Mouse (Mus musculus) heart, embryonic 10.5 days (tissue): Measurements from ENCODE around the gene Hes5. TPM values are rescaled to one million over a fixed set of nuclear protein-coding genes. Genes with fewer than 3 reads are reported as not detected.

ENCODE experiments used
- DNase-seq: peaks from one replicate; pipeline ENCODE4 v3.0.0-alpha.2; 2017; ENCODE audit warnings: low spot score
- H3K27ac ChIP-seq: fragments of 300-500 bp; sonication (generic); 2 replicates; pipeline ENCODE4 v1.5.1; 2016; ENCODE audit warnings: mild to moderate bottlenecking
- H3K27me3 ChIP-seq: fragments of 300-500 bp; sonication (generic); 2 replicates; pipeline ENCODE4 v1.6.1; 2016; ENCODE audit warnings: mild to moderate bottlenecking; ENCODE audit not compliant: poor library complexity, insufficient read depth, severe bottlenecking
- H3K36me3 ChIP-seq: fragments of 300-500 bp; sonication (generic); 2 replicates; pipeline ENCODE4 v1.6.1; 2016; ENCODE audit warnings: mild to moderate bottlenecking, moderate library complexity
- H3K4me1 ChIP-seq: fragments of 300-500 bp; sonication (generic); 2 replicates; pipeline ENCODE4 v1.6.1; 2016; ENCODE audit warnings: mild to moderate bottlenecking
- H3K4me3 ChIP-seq: fragments of 300-500 bp; sonication (generic); 2 replicates; pipeline ENCODE4 v1.5.1; 2016; ENCODE audit warnings: mild to moderate bottlenecking, moderate library complexity
- H3K9me3 ChIP-seq: fragments of 300-500 bp; sonication (generic); 2 replicates; pipeline ENCODE4 v1.6.1; 2016; ENCODE audit warnings: mild to moderate bottlenecking, moderate library complexity
- WGBS: fragments of 180-500 bp; shearing (Covaris S2); methylation state at CpG from one replicate; pipeline ENCODE4 v1.1.7; 2016; 5-methylcytosine and 5-hydroxymethylcytosine counted together
- polyA plus RNA-seq: library from polyadenylated mRNA; unstranded; fragments of >200 nt; fragmentation: Nextera tagmentation; extraction: Ambion mirVana; gene quantifications from 2 replicates; pipeline ENCODE4 v1.2.1, GENCODE M21; 2016

Hes5 gene
- polyA plus RNA-seq, 1 experiment from 2014 or later = 0.26 TPM

GRCm38 (mm10) chr4:154928395-154929087 lies 32.2 kb upstream of the Hes5 start, which contains the start of gene Tnfrsf14:
Tnfrsf14 (minus strand) TSS chr4:154928563.
- peak within 1 kb of the TSS; percentile 85 for H3K27ac ChIP-seq
- peaks cover 24% of the 10 kb centered on the region for H3K4me1 ChIP-seq
- 15% methylated on average over 12 of the region's 12 CpGs for WGBS
- no peaks in the 10 kb centered on the region for H3K9me3 ChIP-seq
- peak; percentile 86 for DNase-seq
- H3K4me3 ChIP-seq = peak within 1 kb of the TSS; percentile 42
- H3K27me3 ChIP-seq = 0 out of 2 replicates have a peak, but pooled peaks cover 14% of the 10 kb centered on the region
- no peaks in the 10 kb centered on the region for H3K36me3 ChIP-seq

GRCm38 (mm10) chr4:154929088-154929660 lies 31.5 kb upstream of the Hes5 start:
- H3K9me3 ChIP-seq = no peaks in the 10 kb centered on the region
- no peaks in the 10 kb centered on the region for H3K36me3 ChIP-seq
- peaks cover 25% of the 10 kb centered on the region for H3K4me1 ChIP-seq
- no peak for DNase-seq
- H3K4me3 ChIP-seq = no peak overlapping the region
- peak overlapping the region; percentile 85 for H3K27ac ChIP-seq
- WGBS = 74% methylated on average over 12 of the region's 12 CpGs
- H3K27me3 ChIP-seq = 0 out of 2 replicates have a peak, but pooled peaks cover 20% of the 10 kb centered on the region

- no peaks in the 10 kb centered on the region for H3K9me3 ChIP-seq
- 45% methylated on average over 13 of the region's 13 CpGs for WGBS
- no peak overlapping the region for H3K27ac ChIP-seq
- H3K27me3 ChIP-seq = peaks cover 21% of the 10 kb centered on the region; the same call in 1 of the 2 replicates
- no peak overlapping the region for H3K4me3 ChIP-seq
- no peaks in the 10 kb centered on the region for H3K36me3 ChIP-seq
- no peak for DNase-seq
- peaks cover 10% of the 10 kb centered on the region for H3K4me1 ChIP-seq
Observed at GRCm38 (mm10) chr4:154933306-154933907, 27.3 kb upstream of the Hes5 start.

DNA sequence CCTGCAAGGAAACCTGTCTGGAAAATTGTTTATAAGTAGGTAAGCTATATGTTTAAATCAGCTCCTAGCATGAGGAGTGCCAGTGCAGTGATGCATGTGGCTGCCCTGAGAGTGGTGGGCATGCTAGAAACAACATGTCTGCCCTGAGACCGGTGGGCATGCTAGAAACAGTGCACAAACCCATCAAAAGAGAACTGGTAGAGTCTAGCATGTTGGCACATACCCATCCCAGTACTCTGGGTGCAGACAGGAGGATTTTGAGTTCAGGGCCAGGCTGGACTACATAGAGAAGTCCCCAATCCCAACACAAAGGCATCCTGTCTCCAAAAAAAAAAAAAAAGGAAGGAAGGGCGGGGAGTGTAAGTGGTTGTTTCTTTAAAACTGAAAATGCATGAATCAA lies 25.9 kb upstream of the Hes5 start:
- no peak overlapping the region for H3K4me3 ChIP-seq
- WGBS = 72% methylated on average over 2 of the region's 2 CpGs
- H3K27ac ChIP-seq = no peak overlapping the region
- no peaks in the 10 kb centered on the region for H3K36me3 ChIP-seq
- H3K27me3 ChIP-seq = peaks cover 15% of the 10 kb centered on the region; the same call in 1 of the 2 replicates
- DNase-seq = no peak
- H3K9me3 ChIP-seq = no peaks in the 10 kb centered on the region
- 0 out of 2 replicates have a peak, but pooled peaks cover 3% of the 10 kb centered on the region for H3K4me1 ChIP-seq

GRCm38 (mm10) chr4:154935788-154936187 lies 24.9 kb upstream of the Hes5 start:
- 71% methylated on average over 7 of the region's 7 CpGs for WGBS
- 0 out of 2 replicates have a peak, but pooled peaks cover 3% of the 10 kb centered on the region for H3K4me1 ChIP-seq
- peaks cover 15% of the 10 kb centered on the region; the same call in 1 of the 2 replicates for H3K27me3 ChIP-seq
- H3K27ac ChIP-seq = no peak overlapping the region
- DNase-seq = no peak
- no peaks in the 10 kb centered on the region for H3K36me3 ChIP-seq
- H3K4me3 ChIP-seq = no peak overlapping the region
- H3K9me3 ChIP-seq = no peaks in the 10 kb centered on the region

GRCm38 (mm10) chr4:154936542-154937255 lies 24.0 kb upstream of the Hes5 start:
- Histone ChIP-seq H3K4me1 (0 out of 2 replicates have a peak, but pooled peaks cover 3% of the 10 kb centered on the region), H3K27ac (no peak overlapping the region)

DNA sequence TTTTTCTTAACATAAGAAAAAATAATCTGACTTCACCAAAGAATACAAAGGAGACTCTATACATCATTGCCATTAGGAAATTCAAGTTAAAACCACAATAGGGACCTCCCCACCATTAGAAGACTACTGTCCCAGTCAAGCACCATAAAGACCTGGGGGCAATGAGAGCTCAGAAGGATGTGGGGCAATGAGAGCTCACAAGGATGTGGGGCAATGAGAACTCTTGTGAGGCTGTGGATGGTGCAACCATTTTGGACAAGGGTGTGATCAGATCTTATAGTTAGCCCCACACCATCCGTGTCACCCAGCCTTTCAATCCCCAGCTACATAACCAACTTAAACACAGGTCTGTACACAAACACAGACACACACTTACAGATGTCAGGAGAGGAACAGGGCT lies 23.0 kb upstream of the Hes5 start:
- Histone ChIP-seq H3K4me1 (0 out of 2 replicates have a peak, but pooled peaks cover 3% of the 10 kb centered on the region), H3K27me3 (peaks cover 15% of the 10 kb centered on the region; the same call in 1 of the 2 replicates), H3K4me3 (no peak overlapping the region), H3K36me3 (no peaks in the 10 kb centered on the region), H3K27ac (no peak overlapping the region), H3K9me3 (no peaks in the 10 kb centered on the region)
- WGBS = 83% methylated on average over 1 of the region's 1 CpGs
- no peak for DNase-seq

More at GRCm38 (mm10) chr4:154936542-154937255, 24.0 kb upstream of the Hes5 start:
- Histone ChIP-seq H3K27me3 (peaks cover 15% of the 10 kb centered on the region; the same call in 1 of the 2 replicates), H3K36me3 (no peaks in the 10 kb centered on the region), H3K4me3 (no peak overlapping the region), H3K9me3 (no peaks in the 10 kb centered on the region)
- DNase-seq = no peak
- WGBS = 58% methylated on average over 8 of the region's 8 CpGs

GRCm38 (mm10) chr4:154940156-154940555 lies 20.6 kb upstream of the Hes5 start:
- DNase-seq = no peak
- Histone ChIP-seq H3K27me3 (peaks cover 5% of the 10 kb centered on the region; the same call in 1 of the 2 replicates), H3K36me3 (no peaks in the 10 kb centered on the region), H3K27ac (no peak overlapping the region), H3K9me3 (no peaks in the 10 kb centered on the region), H3K4me1 (peaks cover 11% of the 10 kb centered on the region; the same call in 1 of the 2 replicates), H3K4me3 (no peak overlapping the region)
- WGBS = 84% methylated on average over 2 of the region's 2 CpGs

DNA sequence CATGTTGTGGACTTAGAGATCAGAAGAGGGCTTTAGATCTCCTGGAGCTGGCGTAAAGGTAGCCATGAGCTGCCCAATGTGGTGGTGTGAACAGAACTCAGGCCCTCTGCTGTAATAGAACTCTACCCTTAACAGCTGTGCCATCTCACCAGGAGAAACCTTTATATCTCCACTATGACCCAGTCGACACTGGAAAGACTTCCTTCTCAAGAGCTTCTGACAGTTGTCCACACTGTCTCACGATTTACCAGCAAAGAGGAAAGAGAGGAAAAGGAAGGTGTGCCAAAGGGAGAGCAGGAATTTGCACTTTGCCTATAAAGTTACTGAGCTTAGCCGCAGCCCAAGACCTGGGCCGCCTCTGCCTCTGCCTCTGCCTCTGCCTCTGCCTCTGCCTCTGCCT lies 18.9 kb upstream of the Hes5 start:
- 74% methylated on average over 5 of the region's 5 CpGs for WGBS
- DNase-seq = no peak

GRCm38 (mm10) chr4:154942632-154943322 lies 17.9 kb upstream of the Hes5 start:
- 80% methylated on average over 10 of the region's 10 CpGs for WGBS

More for the DNA sequence above, 18.9 kb upstream of the Hes5 start:
- no peaks in the 10 kb centered on the region for H3K9me3 ChIP-seq
- H3K4me1 ChIP-seq = peaks cover 22% of the 10 kb centered on the region
- no peak overlapping the region for H3K4me3 ChIP-seq
- H3K36me3 ChIP-seq = no peaks in the 10 kb centered on the region
- no peak overlapping the region for H3K27ac ChIP-seq
- no peaks in the 10 kb centered on the region; the same call in 1 of the 2 replicates for H3K27me3 ChIP-seq

DNA sequence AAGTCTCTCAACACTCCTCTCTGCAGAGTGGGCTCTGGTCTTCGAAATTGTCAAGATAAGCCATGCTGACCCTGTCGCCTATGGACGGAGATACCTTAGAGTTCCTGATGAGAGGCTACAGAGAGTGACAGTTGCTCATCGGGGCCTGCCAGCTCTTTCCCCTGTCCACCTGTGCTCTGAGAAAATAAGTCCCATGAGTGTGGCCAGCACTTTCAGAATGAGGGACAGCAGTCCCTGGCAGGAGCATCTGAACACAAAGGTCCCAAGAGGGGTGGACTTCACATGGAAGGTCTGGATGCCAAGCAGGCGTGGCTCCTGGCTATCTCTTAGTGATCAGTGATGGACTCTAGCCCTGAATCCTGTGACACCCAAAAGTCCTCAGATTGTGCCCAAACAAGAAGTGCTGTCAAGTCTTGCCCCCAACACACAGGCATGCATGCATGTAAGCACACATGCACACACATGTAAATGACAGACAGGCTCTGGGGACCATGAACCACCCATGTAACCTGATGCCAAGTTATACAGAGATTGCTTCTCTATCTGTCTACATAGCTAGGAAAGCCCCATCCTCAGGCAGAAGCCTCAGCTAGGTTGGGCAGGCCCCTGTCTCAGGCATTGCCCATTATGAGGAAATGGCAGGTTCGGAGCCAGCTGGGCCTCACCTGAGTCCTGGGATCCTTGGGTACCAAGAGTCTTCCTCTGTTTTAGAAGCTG lies 17.2 kb upstream of the Hes5 start:
- Histone ChIP-seq H3K27ac (no peak overlapping the region; the same call in 1 of the 2 replicates), H3K4me3 (no peak overlapping the region), H3K4me1 (peaks cover 23% of the 10 kb centered on the region), H3K9me3 (no peaks in the 10 kb centered on the region), H3K36me3 (no peaks in the 10 kb centered on the region), H3K27me3 (peaks cover 6% of the 10 kb centered on the region)
- whole genome bisulfite sequencing = 69% methylated on average over 6 of the region's 6 CpGs
- no peak for DNase-seq

More at GRCm38 (mm10) chr4:154942632-154943322, 17.9 kb upstream of the Hes5 start:
- H3K4me3 ChIP-seq = no peak overlapping the region
- H3K4me1 ChIP-seq = peaks cover 22% of the 10 kb centered on the region
- no peaks in the 10 kb centered on the region; the same call in 1 of the 2 replicates for H3K27me3 ChIP-seq
- H3K27ac ChIP-seq = no peak overlapping the region
- H3K36me3 ChIP-seq = no peaks in the 10 kb centered on the region
- DNase-seq = no peak
- H3K9me3 ChIP-seq = no peaks in the 10 kb centered on the region
